Mouse (Mus musculus) heart, postnatal 0 days (tissue): ENCODE results near the gene Slc35b3. TPM values are rescaled to one million over a fixed set of nuclear protein-coding genes. Genes with fewer than 3 reads are reported as not detected.

ENCODE experiments used
- ATAC-seq: fragments of 200-750 bp; cut with Nextera tagmentation; 2 replicates; pipeline ENCODE4 v1.8.0; 2017; ENCODE audit warnings: low read depth, moderate number of reproducible peaks, moderate library complexity; ENCODE audit not compliant: insufficient read depth
- DNase-seq: peaks from one replicate; pipeline ENCODE4 v3.0.0-alpha.2; 2016; ENCODE audit warnings: low spot score
- H3K27ac ChIP-seq: fragments of 300-500 bp; sonication (generic); 2 replicates; pipeline ENCODE4 v1.5.1; 2014; ENCODE audit warnings: low read depth, mild to moderate bottlenecking
- H3K27me3 ChIP-seq: fragments of 300-500 bp; sonication (generic); 2 replicates; pipeline ENCODE4 v1.6.1; 2014; ENCODE audit warnings: low read length, mixed read lengths; ENCODE audit not compliant: control insufficient read depth, insufficient read depth
- H3K36me3 ChIP-seq: fragments of 300-500 bp; sonication (generic); replicated peaks from 2 replicates; pipeline ENCODE4 v1.6.1; 2014; ENCODE audit warnings: low read length, mixed read lengths; ENCODE audit not compliant: control insufficient read depth, insufficient read depth
- H3K4me1 ChIP-seq: fragments of 300-500 bp; sonication (generic); 2 replicates; pipeline ENCODE4 v1.6.1; 2014; ENCODE audit warnings: antibody characterized with exemption; ENCODE audit not compliant: control insufficient read depth, insufficient read depth
- H3K4me2 ChIP-seq: fragments of 300-500 bp; sonication (generic); 2 replicates; pipeline ENCODE4 v1.6.1; 2014; ENCODE audit warnings: low read depth, mild to moderate bottlenecking, low read length, moderate library complexity
- H3K4me3 ChIP-seq: fragments of 300-500 bp; sonication (generic); 2 replicates; pipeline ENCODE4 v1.5.1; 2014; ENCODE audit warnings: low read depth, low read length
- H3K9ac ChIP-seq: fragments of 300-500 bp; sonication (generic); replicated peaks from 2 replicates; pipeline ENCODE4 v1.6.1; 2014; ENCODE audit warnings: low read depth, low read length, mixed read lengths
- H3K9me3 ChIP-seq: fragments of 300-500 bp; sonication (generic); replicated peaks from 2 replicates; pipeline ENCODE4 v1.6.1; 2016; ENCODE audit warnings: low read length; ENCODE audit not compliant: control insufficient read depth
- CTCF ChIP-seq: IDR thresholded peaks from 2 replicates; pipeline ENCODE4 v1.5.1; 2016; ENCODE audit warnings: antibody characterized with exemption, control low read depth, low read depth
- EP300 ChIP-seq: IDR thresholded peaks from 2 replicates; pipeline ENCODE4 v1.6.1; 2016; ENCODE audit warnings: antibody characterized with exemption, low read depth
- WGBS: fragments of 180-500 bp; shearing (Covaris S2); extraction: QIAGEN DNeasy Blood & Tissue Kit; methylation state at CpG from one replicate; pipeline ENCODE4 v1.1.7; 2014; 5-methylcytosine and 5-hydroxymethylcytosine counted together
- polyA plus RNA-seq: library from polyadenylated mRNA; unstranded; fragments of >200 nt; fragmentation: Nextera tagmentation; extraction: Ambion mirVana; gene quantifications from 2 replicates; pipeline ENCODE4 v1.2.1, GENCODE M21; 2015
- total RNA-seq: library from RNA; depleted of rRNA; stranded (reverse); fragments of >200 nt; gene quantifications from 2 replicates; pipeline ENCODE4 v1.2.3, GENCODE M21; 2014; ENCODE audit warnings: low replicate concordance

Slc35b3 gene
- total and polyA plus RNA-seq, 2 experiments from 2014 or later = 15.2 to 16.7 TPM

DNA sequence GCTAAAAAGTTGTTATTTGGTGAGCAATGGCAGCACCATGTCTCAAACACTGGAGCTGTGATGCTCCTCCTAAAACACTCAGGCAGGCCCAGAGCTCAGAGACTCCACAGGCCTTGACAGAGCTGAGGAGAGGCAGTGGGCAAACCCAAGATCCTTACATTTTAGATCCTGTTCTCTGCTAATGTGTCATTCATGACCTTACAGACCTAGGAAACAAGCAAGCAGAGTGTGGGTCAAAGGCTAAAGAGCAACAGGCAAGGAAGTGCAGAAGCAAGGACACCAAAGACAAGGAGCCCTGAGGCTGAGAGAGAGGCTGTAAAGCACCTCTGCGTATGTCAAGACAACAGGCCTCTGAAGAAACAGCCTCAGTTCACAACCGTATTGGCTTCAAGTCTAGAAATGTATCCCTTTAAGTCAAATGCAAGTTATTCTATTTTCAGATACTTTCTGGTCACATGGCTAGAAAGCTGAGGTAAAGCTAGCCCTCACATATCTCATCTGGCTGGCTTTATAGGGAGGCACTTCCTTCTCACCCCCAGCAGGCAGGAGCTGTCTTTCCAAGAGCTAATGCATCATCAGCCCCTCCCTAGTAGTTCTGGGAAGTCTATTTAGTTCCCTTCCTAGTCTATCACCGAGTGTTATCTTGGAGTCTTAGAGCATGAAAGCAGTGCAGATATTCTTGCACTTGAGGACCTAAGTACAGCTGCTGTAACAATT, 14.2 kb downstream of the Slc35b3 start:
- Histone ChIP-seq H3K9ac (no peak overlapping the region), H3K36me3 (peaks cover 41% of the 10 kb centered on the region), H3K27me3 (no peaks in the 10 kb centered on the region), H3K4me3 (no peak overlapping the region), H3K9me3 (no peaks in the 10 kb centered on the region), H3K4me2 (no peak overlapping the region), H3K27ac (peak overlapping the region; percentile 71), H3K4me1 (0 out of 2 replicates have a peak, but pooled peaks cover 6% of the 10 kb centered on the region)
- no peak for ATAC-seq
- DNase-seq = no peak
- 41% methylated on average over 3 of the region's 3 CpGs for WGBS
- no peak for TF ChIP-seq EP300
- no peak for TF ChIP-seq CTCF

DNA sequence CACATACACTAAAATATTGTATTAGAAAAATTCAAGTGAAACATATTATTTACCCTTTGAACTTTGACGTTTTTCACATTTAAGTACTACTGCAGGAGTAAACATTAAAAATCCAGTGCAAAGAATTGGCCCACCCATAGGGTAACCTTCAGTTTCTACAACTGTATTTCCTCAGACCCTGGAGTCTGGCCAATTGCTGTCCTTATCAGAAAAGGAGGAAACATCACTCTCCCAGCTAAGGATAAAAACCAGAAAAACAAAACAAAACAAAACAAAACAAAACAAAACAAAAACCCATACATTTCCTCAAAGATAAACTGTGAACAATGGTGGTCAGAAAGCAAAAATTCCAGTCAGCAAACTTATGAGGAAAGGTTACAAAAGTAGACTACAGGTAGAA, 14.9 kb downstream of the Slc35b3 start:
- H3K4me1 ChIP-seq = 0 out of 2 replicates have a peak, but pooled peaks cover 6% of the 10 kb centered on the region
- no peak for DNase-seq
- peaks cover 43% of the 10 kb centered on the region for H3K36me3 ChIP-seq
- no peaks in the 10 kb centered on the region for H3K27me3 ChIP-seq
- no peak overlapping the region for H3K4me3 ChIP-seq
- H3K9ac ChIP-seq = no peak overlapping the region
- H3K27ac ChIP-seq = peak overlapping the region; percentile 71
- H3K9me3 ChIP-seq = no peaks in the 10 kb centered on the region
- no peak for ATAC-seq
- TF ChIP-seq EP300 = no peak
- no peak for TF ChIP-seq CTCF
- WGBS = 39% methylated on average over 1 of the region's 1 CpGs
- no peak overlapping the region for H3K4me2 ChIP-seq

DNA sequence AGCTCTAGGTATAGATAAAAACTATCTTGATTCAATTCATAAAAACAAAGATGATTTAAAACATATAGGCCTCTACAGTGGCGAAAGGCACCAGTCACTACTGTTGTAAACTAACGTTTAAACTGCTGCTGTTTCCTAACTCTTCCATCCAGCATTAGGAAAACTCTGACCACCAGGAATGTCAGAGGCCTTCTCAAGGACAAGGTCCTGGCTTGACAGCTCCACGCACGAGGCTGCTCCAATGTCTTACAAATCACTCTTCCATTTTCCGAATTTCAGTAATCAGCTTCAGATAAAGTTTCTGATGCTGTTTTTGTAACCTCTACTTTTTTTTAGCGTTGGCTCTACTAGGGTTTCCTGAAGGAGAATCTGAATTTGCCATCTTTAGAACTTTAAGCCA, 15.7 kb downstream of the Slc35b3 start:
- H3K27me3 ChIP-seq = no peaks in the 10 kb centered on the region
- H3K9ac ChIP-seq = no peak overlapping the region
- no peak for DNase-seq
- no peak overlapping the region for H3K4me3 ChIP-seq
- no peaks in the 10 kb centered on the region for H3K9me3 ChIP-seq
- no peak overlapping the region for H3K27ac ChIP-seq
- no peak overlapping the region for H3K4me2 ChIP-seq
- H3K36me3 ChIP-seq = peaks cover 42% of the 10 kb centered on the region
- WGBS = 67% methylated on average over 6 of the region's 6 CpGs
- 0 out of 2 replicates have a peak, but pooled peaks cover 6% of the 10 kb centered on the region for H3K4me1 ChIP-seq
- no peak for ATAC-seq
- no peak for TF ChIP-seq EP300
- TF ChIP-seq CTCF = no peak

DNA sequence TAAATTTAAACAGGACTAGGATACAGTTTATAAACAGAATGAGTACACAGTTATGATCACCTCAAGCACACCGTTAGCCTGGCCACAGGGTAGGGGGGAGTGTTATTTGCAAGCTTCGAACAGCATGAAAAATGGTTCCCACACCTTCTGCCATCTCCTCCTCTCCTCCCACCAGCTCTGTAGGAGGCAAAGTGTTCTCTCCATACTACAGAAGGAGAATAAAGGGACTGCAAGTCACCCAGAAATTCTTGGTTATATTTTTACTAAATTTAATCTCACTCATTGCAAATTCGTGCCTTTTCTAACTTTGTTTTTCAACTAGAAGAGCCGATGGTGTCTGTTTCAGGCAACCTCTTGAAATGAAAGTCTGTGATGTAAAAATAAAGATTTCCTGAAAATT, 18.9 kb downstream of the Slc35b3 start:
- no peak overlapping the region for H3K4me3 ChIP-seq
- 0 out of 2 replicates have a peak, but pooled peaks cover 6% of the 10 kb centered on the region for H3K4me1 ChIP-seq
- H3K27me3 ChIP-seq = no peaks in the 10 kb centered on the region
- TF ChIP-seq EP300 = no peak
- TF ChIP-seq CTCF = no peak
- H3K9ac ChIP-seq = no peak overlapping the region
- 82% methylated on average over 4 of the region's 4 CpGs for WGBS
- no peak overlapping the region for H3K4me2 ChIP-seq
- ATAC-seq (no peak), DNase-seq (no peak)
- no peaks in the 10 kb centered on the region for H3K9me3 ChIP-seq
- peaks cover 50% of the 10 kb centered on the region for H3K36me3 ChIP-seq
- no peak overlapping the region for H3K27ac ChIP-seq

DNA sequence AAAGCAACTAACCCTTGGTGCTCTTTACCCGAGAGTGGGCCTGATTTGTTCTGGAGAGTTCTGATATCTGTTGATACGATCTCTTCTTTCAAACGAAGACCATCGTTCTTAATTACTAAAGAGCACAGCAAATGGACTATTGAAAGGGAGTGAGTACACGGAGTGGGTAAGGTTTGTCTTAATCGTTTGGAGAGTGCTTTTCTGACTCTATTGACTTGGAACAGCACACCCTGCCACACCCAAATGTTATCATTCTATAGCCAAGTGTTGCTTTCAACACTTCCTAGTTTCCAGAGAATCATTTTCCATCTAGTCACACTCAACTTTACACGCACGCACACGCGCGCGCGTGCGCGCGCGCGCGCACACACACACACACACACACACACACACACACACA, 19.4 kb downstream of the Slc35b3 start:
- Histone ChIP-seq H3K36me3 (peaks cover 55% of the 10 kb centered on the region), H3K27me3 (no peaks in the 10 kb centered on the region), H3K9ac (no peak overlapping the region), H3K9me3 (no peaks in the 10 kb centered on the region), H3K4me3 (no peak overlapping the region), H3K4me1 (0 out of 2 replicates have a peak, but pooled peaks cover 1% of the 10 kb centered on the region), H3K27ac (no peak overlapping the region), H3K4me2 (no peak overlapping the region)
- DNase-seq (no peak), ATAC-seq (no peak)
- WGBS = 89% methylated on average over 19 of the region's 19 CpGs
- TF ChIP-seq EP300 = no peak
- TF ChIP-seq CTCF = no peak

DNA sequence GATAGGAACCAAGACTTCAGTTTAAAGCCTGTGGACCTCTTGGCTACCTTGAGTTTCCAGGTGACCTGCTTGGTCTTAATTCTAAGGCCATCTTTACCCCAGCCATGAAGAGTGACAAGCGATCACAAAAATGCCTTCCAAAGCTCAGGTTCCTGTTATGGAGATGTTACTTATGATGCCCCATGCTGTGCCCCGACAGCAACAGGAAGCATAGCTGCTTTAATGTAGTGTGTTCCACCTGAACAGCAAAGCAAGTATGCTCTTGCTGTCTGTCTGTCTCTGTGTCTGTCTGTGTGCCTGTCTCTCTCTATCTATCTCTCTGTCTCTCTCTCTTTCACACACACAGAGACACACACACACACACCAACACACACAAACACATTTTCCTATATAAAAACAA, 22.2 kb downstream of the Slc35b3 start:
- Histone ChIP-seq H3K36me3 (peaks cover 77% of the 10 kb centered on the region), H3K27ac (no peak overlapping the region), H3K4me3 (no peak overlapping the region), H3K9me3 (no peaks in the 10 kb centered on the region), H3K4me2 (no peak overlapping the region), H3K27me3 (no peaks in the 10 kb centered on the region), H3K9ac (no peak overlapping the region), H3K4me1 (no peaks in the 10 kb centered on the region)
- DNase-seq (no peak), ATAC-seq (no peak)
- TF ChIP-seq CTCF = no peak
- no peak for TF ChIP-seq EP300
- WGBS = 85% methylated on average over 2 of the region's 2 CpGs
